Mouse (Mus musculus): Measurements from ENCODE around the gene Tomm20l.
"Not testable (repeated sequence)": the region's sequence is repeated elsewhere in the genome, so short reads cannot be mapped to it uniquely, and the experiment has no call there.

The Tomm20l gene

DNA sequence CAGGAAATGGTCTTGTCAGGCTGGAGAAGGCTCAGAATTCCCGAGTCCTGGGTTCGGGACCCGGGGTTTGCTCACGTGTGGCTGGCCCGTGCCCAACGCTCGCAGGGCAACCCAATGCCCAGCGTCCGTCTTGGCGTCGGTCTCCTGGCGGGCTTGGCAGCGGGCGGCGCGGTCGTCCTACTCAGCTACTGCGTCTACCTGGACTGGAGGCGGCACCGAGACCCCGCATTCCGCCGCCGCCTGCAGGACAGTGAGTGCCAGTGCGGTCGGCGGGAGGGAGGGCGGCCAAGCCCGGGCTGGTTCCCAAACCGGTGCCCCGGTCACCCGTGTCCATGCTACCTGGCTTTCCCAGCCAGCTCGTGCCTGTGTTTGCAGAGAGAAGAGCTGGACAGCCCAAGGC lies at the start of gene Tomm20l:
Gene Tomm20l (plus strand): TSS at position 98 of the 400 bp plus-strand sequence.
- DNase-seq (ENCODE audit: low read depth) = no peak

DNA sequence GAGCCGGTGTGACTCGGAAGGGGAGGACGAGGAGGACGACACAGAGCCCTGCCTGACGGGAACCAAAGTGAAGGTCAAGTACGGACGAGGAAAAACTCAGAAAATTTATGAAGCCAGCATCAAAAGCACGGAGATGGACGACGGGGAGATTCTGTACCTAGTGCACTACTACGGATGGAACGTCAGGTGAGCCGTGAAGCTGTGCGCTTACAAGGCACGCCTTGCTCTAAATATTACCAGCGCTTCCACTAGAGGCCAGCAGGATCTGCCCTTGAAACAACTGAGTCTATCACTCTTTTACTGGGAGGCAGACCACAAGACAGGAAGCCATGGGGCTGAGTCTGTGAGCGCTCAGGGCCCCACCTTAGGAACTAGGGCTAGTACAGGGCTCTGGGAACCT lies 41.4 kb upstream of the Tomm20l start:
- DNase-seq (ENCODE audit: low read depth) = no peak

DNA sequence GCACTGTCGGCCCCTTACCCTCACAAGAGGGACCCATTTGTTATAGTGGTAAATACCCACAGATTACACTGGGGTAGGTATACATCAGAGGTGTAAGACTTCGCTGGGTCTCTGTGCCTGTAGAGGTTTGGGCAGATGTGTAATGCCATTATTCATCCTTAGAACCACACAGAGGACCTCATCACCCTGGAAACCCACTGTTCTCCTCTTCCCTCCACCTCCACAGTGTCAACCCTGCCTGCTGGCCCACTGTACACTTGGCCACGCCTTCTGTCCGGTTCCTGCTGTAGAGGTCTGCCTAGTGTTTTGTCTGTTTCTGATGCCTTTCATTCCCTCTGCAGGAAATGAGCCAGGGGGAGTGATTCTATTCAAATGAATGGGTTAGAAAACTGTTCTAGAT lies 39.2 kb upstream of the Tomm20l start:
- DNase-seq (ENCODE audit: low read depth) = no peak

DNA sequence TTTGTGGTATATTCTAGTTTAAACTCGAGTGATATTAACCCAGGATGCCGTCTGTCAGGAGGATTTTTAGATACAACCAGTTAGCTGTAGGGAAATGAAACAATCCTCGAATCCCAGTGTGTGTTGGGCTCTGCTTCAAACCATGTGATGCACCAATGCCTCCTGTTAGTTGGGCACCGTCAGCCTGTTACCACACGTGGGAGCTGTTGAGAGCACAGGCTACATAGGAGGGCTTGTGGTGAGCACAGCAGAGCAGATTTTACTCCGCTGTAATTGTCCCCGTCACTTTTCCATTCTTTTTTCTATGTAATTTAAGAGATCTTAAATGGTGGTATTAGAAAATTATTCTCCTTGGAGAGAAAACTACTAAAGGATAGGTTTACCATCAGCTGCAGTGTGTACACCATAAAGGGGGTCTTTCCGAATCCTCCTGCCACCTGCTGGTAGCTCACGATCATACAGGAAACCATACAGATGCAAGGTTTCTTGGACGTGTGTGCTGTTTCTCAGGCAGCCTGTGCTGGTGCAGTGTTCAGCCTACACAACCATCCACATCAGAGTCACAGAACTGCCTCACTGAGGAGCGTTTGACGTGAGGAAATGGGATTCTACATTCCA lies 38.0 kb upstream of the Tomm20l start:
- DNase-seq (ENCODE audit: low read depth) = peak; percentile 19

DNA sequence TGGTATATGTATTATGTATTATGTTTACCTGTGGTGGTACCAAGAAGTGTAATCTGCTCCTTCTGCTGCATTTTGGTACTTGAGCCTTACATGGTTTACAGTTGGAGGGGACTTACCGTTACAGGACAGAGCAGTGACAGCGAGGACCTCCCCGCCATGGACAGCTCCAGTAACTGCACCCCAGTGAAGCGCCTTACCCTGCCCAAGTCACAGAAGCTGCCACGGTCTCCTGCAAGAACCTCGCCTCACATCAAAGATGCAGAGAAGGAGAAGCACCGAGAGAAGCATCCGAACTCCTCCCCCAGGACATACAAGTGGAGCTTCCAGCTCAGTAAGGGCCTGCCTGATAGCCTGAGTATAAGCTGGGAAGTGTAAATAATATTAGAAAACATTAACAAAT lies 24.9 kb upstream of the Tomm20l start:
- DNase-seq (ENCODE audit: low read depth) = no peak

DNA sequence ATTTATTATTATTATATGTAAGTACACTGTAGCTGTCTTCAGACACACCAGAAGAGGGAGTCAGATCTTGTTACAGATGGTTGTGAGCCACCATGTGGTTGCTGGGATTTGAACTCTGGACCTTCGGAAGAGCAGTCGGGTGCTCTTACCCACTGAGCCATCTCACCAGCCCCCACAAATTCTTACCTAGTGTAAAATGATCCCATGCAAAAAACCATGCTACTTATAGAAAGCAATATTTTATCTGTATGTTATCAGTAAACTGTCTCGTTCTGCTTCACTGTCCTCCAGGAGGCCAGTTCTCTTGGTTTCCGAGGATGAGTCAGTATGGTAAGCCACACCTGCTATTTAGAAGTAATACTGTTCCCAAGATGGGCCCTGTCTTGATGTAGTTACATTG lies 7.0 kb upstream of the Tomm20l start:
- not testable (repeated sequence) for DNase-seq (ENCODE audit: low read depth)

DNA sequence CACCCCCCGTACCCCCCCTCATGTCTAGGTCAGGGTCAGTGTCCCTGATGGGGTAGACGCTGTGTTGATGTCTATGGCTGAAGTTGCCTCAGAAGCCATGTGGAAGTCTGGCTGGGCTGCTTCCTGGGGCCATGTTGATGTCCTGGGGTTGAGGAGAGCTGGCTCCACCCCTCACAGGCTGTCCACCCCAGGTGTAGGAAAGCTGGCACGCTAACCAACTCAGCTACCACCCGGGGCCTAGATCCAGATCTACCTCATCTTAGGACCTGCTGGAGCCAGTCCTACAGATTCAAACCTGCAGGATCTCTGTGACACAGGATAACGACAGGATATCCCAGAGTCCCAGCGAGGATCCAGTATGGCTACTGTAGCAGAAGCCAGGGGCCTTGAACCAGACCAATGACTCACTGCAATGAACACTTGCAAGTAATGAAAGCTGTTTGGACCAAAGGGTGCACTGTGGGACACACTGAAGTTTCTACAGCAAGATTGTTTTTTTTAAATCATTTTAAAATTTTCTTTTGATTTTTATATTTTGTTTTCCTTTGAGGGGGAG lies 3.9 kb upstream of the Tomm20l start:
- DNase-seq (ENCODE audit: low read depth) = no peak

DNA sequence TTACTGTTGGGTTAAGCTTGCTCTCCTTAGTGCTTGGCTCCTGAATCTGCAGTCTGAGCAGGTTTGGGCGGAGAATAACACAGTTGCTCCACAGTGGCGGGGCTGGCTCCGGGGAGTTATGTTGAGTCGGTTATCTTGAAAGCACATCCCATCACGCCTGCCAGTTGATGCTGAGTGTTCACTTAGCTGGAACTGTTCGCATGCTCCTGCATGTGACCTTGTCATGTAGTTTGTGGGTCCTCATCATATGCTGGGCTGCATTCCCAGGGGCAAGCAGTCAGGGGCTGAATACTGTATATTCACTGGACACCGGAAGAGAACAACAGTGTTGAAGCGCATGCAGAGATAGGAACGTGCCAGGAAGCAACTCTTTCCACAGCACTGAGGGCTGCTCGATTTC lies 1.8 kb downstream of the Tomm20l start:
- DNase-seq (ENCODE audit: low read depth) = no peak

DNA sequence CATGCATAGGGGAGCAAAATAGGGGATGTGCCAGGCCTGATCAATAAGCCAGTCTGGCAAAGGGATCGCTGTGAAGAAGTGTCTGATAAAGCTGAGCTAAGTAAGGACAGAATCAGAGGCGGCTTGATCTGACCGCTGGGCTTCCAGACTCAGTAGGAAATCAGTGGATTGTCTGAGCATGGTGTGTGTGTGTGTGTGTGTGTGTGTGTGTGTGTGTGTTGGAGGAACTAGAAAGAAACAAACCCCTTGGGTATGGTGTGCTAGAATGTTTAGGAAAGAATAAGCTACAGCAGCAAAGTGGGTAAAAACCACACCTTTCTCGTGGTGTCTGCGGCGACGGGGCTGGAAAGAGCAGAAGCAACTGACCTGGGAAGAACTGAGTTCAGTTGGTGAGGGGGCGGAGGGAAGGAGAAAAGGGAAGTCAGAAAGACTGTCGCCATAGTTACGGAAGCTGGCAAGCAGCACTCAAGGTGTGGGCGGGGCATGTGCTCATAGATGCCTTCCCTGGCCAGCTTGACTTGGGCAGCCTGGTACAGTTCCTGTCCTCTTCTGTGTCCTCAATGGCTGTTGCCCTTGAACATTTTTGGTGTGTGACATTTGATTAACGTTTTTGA lies 2.6 kb downstream of the Tomm20l start:
- no peak for DNase-seq (ENCODE audit: low read depth)

DNA sequence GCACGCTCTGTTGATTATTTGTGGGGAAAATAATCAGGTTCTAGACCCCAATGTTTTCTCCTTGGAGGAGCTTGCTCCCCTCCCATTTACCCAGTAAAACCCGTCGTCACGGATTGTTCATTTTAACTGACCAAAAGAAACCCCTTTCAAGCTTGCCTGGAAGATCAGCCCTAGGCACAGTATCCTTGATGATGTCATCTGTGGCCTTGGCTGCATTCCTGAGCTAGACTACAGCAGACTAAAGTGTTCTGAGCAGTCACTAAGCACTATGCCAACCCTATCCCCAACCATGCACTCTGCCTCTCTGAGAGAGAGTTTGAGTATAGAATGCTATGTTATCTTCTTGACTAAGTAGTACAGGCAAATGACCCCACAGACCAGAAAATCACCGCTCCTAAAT lies 5.2 kb downstream of the Tomm20l start:
- DNase-seq (ENCODE audit: low read depth) = no peak

DNA sequence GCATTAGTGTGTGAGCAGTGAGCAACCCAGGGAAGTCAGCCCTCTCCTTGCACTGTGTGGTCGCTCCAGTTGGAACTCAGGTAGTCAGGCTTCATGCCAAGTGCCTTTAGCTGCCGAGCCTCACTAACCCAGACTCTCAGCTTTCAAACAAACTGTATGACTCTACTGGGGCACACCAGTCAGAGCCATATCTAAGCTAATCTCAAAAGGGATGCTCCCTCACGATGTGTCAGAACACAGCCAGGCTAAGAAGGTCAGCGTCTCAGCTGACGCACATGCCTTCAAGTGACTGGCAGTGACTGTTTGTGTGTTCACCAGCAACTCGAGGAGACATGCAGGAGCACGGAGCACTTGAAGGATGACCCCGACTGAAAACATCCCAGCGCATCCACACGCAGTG lies 11.5 kb downstream of the Tomm20l start:
- no peak for DNase-seq (ENCODE audit: low read depth)

DNA sequence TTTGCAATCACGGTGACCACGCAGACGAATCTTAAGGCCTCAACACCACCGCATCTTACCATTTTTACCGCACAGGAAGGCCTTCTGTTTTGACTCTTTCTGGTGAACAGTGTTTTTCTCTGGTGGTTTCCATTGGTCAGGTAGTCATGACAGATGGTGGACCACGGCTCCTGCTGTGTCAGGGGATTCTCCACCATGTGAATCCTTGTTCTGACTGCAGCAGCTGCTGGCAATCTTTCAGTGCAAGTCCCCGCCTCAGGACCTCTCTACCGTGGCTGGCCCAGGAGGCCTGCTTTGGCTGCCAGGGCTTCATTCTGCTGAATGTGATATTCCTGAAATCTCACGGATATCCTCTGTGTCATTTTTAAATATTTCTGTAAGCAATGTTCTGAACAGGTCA lies 12.1 kb downstream of the Tomm20l start:
- no peak for DNase-seq (ENCODE audit: low read depth)

DNA sequence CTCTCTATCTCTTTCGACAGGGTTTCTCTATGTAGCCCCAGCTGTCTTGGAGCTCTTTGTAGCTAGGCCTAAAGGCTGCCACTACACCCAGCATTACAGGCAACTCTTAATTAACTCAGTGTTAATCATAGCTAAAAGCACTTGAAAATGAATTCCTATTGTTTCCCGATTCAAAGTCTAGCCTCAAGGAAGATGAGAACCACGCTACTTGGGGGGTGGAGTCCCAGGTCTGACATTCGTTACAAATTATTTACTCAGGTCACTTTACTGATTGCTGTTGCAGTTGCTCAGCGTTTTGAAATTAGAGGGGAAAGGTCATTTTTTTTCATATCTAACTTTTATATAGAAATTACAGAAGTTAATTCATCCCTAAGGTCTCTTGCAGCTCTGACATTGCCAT lies 24.4 kb downstream of the Tomm20l start:
- DNase-seq (ENCODE audit: low read depth) = no peak

DNA sequence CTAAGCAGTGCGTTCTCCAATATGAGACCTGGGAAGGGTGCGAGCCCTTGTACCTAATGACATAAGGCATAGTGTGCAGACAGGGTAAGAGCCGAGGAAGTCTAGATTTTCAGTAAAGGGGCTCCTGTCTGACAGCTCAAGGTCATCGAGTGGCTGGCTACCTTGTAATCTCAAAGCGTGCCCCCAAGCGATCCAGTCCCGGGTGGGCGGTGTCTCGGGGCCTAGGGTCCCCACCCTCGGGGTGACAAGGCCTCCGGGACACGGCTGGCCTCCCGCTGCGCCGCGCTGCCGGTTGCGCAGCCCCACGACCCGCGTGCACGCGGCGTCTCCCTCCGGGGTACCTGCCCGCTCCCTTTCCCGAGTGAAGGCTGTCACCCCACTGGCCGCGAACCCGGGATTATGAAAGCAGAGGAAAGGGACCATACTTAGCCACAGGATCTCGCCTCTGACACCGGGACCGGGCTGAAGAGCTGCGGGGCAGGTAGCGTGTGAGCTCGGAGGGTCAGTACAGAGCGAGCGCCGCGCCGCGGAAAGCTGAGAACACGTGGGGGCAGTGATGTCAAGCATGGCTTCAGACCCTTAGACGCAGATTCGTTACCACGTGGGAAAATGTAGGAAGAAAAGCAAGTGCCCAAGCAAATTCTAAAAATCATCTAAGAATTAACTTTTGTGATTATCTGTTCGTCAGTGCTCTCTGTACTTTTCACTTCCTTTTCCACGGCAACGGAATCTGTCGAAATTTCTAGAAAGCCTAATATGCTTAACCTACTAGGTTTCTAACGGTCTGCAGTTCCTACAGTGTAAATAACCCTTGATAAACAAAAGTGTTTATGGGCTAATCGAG lies 25.1 kb downstream of the Tomm20l start, which contains the start of the genes Timm9 and 2700049A03Rik:
Gene Timm9 (minus strand): TSS at position 555 of the 844 bp plus-strand sequence.
Gene 2700049A03Rik (plus strand): TSS at position 719 of the 844 bp plus-strand sequence.
- peak; percentile 72 for DNase-seq (ENCODE audit: low read depth)

DNA sequence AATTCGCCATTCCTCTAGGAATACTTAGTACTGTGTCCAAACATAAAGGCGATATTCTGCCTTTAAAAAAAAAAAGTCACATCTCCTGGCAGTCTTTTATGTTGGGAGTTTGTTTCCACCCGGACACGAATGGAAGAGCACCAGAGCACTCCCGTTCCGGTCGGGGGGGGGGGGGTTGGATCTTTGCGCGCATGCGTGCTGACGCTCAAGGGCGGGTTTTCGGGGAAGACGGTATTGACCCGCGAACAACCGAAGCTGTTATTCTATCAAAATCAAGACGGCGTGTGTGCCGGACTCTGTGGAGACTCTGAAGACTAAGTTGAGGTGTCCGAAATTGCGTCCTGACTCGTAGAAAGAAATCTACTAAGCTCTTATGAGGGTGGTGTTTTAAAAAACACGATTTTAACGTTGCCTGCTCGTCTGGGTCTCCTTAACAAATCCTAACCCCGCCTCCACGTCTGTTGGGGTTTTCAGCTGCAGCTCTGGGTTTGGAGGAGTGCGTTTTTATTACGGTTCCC lies 25.8 kb downstream of the Tomm20l start:
- DNase-seq (ENCODE audit: low read depth) = peak; percentile 90

DNA sequence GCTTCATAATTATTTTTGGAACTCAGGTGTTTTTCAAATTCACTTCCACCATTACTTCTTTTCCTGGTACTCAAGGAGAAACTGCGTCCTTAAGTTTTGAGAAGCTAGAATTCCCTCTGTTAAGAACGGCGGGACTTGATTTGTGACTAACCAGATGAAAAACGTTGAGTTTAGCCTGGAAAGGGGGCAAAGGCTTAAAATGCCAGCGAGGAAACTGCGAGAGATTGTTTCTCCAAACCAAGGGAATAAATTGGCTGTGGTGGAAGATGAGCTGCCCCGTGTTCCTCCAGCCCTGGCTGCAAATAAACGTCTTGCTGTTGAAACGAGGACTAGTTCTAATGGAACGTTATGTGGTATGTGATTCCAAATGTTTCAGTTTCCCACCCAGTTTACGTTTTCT lies 26.5 kb downstream of the Tomm20l start:
- no peak for DNase-seq (ENCODE audit: low read depth)

DNA sequence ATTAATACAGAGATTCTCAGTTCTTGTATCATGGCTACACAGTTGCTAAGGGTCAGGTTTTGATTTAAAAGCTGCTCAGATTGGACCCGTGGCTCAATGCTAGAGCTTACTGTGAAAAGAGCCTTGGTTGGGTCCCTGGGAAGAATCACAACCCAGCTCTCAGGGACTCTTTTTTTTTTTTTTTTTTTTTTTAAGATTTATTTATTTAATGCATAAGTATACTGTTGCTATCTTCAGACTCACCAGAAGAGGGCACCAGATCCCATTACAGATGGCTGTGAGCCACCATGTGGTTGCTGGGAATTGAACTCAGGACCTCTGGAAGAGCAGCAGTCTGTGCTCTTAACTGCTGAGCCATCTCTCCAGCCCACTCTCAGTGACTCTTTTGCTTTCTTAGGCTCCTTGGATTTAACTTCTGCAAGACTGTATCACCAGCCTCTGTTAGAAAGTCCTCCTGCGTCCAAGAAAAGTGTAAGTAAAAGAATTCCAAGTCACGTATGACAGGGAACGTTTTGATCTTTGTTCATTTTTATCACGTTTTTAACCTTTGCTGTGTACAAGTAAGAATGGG lies 28.1 kb downstream of the Tomm20l start:
- no peak for DNase-seq (ENCODE audit: low read depth)

DNA sequence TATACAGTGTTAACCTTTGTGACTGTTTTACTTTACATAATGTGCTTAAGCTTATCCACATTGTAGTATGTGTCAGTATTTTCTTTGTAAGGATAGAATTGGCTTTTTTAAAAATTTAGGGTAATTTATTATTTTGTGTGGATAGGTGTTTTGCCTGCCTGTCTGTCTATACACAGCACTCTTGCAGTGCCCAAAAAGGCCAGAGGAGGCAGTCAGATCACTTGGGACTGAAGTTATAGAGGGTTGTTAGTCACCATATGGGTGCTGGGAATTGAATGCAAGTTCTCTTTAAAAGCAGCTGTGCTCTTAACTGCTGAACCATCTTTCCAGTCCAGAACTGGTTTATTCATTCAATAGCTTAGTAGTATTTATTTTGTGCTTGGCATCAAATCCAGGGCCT lies 30.0 kb downstream of the Tomm20l start:
- no peak for DNase-seq (ENCODE audit: low read depth)

DNA sequence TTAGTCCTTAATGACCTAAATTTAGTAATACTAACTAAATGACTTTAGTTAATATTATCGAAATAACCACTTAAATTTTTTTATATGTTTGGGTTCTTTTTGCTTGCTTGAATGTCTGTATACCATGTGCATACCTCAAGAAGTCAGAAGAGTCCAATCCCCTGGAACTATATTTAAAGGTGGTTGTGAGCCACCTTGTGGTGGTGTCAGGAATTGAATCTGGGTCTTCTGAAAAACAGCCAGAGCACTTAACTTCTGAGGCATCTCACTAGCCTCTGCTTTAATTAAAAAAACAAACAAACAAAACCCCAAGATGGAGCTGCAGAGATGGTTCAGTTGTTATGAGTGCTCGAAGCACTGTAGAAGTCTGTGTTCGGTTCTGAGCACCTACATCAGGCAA lies 36.4 kb downstream of the Tomm20l start:
- no peak for DNase-seq (ENCODE audit: low read depth)

DNA sequence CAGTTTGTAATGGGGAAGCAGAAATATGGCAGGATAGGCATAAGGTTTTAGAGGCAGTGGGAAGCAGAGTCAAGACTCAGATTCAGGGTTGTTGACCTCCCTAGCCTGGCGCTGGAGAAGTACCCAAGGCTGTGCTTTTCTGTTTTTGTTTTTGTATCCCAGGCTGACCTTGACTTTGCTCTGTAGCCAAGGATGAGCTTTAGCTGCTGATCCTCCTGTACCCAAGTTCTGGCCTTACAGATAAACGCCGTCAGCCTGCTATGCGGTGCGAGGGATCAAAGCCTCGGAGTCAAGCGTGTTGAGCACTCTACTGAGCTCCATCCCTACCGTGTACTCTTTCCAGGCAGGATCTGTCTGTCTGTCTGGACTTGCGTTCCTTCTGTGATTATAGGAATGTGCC lies 37.6 kb downstream of the Tomm20l start:
- no peak for DNase-seq (ENCODE audit: low read depth)

DNA sequence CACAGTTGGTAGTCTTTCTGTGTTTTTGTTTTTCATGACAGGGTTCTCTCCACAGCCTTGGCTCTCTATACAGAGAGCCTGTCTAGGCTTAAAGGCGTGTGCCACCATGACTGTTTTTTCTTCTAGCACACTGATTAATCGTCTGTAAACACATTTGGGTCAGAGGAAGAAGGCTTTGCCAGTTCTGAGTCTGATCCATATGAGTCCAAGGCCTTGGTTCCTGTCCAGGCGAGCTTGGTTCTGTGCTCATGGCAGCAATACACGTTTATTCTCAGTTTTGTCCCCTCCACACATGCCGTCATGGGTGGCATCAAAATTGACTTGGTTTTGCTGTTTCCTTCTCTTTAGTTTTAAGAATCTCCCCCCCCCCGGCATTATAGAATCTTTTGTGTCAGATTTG lies 38.2 kb downstream of the Tomm20l start:
- no peak for DNase-seq (ENCODE audit: low read depth)

DNA sequence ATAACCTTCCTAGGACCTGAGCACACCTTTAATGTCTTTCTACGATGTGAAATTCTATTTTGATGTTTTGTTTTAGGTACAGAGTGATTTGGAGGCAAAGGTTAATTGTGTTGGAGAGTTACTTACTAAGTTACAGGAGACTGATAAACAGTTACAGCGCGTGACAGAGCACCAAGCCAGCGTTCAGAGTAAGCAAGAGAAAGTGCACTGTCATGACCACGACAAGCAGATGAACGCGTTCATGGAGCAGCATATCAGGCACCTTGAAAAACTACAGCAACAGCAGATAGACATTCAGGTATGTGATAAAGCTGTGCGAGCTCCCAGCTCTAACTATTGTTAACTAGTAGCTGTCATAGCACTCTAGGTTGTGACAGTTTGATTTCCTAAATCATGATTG lies 38.9 kb downstream of the Tomm20l start:
- DNase-seq (ENCODE audit: low read depth) = no peak
